Mouse (Mus musculus) heart, embryonic 11.5 days (tissue): ENCODE measurements around the gene Tbl3. TPM values are rescaled to one million over a fixed set of nuclear protein-coding genes. Genes with fewer than 3 reads are reported as not detected.

Source experiments
- ATAC-seq: fragments of 200-750 bp; cut with Nextera tagmentation; replicated peaks from 2 replicates; pipeline ENCODE4 v1.8.0; 2017; ENCODE audit warnings: moderate library complexity; ENCODE audit not compliant: insufficient number of reproducible peaks, low FRiP score, low TSS enrichment
- H3K27ac ChIP-seq: fragments of 300-500 bp; sonication (generic); 2 replicates; pipeline ENCODE4 v1.5.1; 2014; ENCODE audit warnings: mild to moderate bottlenecking, low read depth, low read length
- H3K27me3 ChIP-seq: fragments of 300-500 bp; sonication (generic); 2 replicates; pipeline ENCODE4 v1.6.1; 2014; ENCODE audit warnings: mild to moderate bottlenecking, low read length, mixed read lengths; ENCODE audit not compliant: control insufficient read depth, insufficient read depth
- H3K36me3 ChIP-seq: fragments of 300-500 bp; sonication (generic); 2 replicates; pipeline ENCODE4 v1.6.1; 2014; ENCODE audit warnings: mild to moderate bottlenecking, low read length, moderate library complexity, mixed read lengths; ENCODE audit not compliant: control insufficient read depth, insufficient read depth
- H3K4me1 ChIP-seq: fragments of 300-500 bp; sonication (generic); 2 replicates; pipeline ENCODE4 v1.6.1; 2014; ENCODE audit warnings: low read length; ENCODE audit not compliant: control insufficient read depth, insufficient read depth
- H3K4me2 ChIP-seq: fragments of 300-500 bp; sonication (generic); 2 replicates; pipeline ENCODE4 v1.6.1; 2014; ENCODE audit warnings: mild to moderate bottlenecking, moderate library complexity
- H3K4me3 ChIP-seq: fragments of 300-500 bp; sonication (generic); 2 replicates; pipeline ENCODE4 v1.5.1; 2014; ENCODE audit warnings: low read depth, low read length
- H3K9ac ChIP-seq: fragments of 300-500 bp; sonication (generic); 2 replicates; pipeline ENCODE4 v1.6.1; 2014; ENCODE audit warnings: mild to moderate bottlenecking, low read depth, low read length, moderate library complexity
- H3K9me3 ChIP-seq: fragments of 300-500 bp; sonication (generic); replicated peaks from 2 replicates; pipeline ENCODE4 v1.6.1; 2016; ENCODE audit warnings: low read length; ENCODE audit not compliant: control insufficient read depth
- WGBS: fragments of 180-500 bp; shearing (Covaris S2); extraction: QIAGEN DNeasy Blood & Tissue Kit; methylation state at CpG from one replicate; pipeline ENCODE4 v1.1.7; 2014; ENCODE audit not compliant: insufficient replicate concordance; 5-methylcytosine and 5-hydroxymethylcytosine counted together
- polyA plus RNA-seq: library from polyadenylated mRNA; unstranded; fragments of >200 nt; fragmentation: Nextera tagmentation; extraction: Ambion mirVana; gene quantifications from 2 replicates; pipeline ENCODE4 v1.2.1, GENCODE M21; 2014

Tbl3 gene
- 50.9 and 54.8 TPM in 2 replicates for polyA plus RNA-seq

- Histone ChIP-seq H3K9ac (peak within 1 kb of the TSS; percentile 86), H3K36me3 (peaks cover 17% of the 10 kb centered on the region), H3K9me3 (no peaks in the 10 kb centered on the region), H3K27me3 (no peaks in the 10 kb centered on the region), H3K4me2 (peak within 1 kb of the TSS; percentile 84), H3K27ac (peak within 1 kb of the TSS; percentile 84), H3K4me3 (peak within 1 kb of the TSS; percentile 81), H3K4me1 (peaks cover 9% of the 10 kb centered on the region)
- peak; percentile 81 for ATAC-seq
- 3% methylated on average over 32 of the region's 32 CpGs for WGBS
Measured at GRCm38 (mm10) chr17:24706982-24707800, at the start of gene Tbl3. TSS of gene Tbl3 (minus strand) at chr17:24707660.

- no peak within 1 kb of the TSS for H3K27ac ChIP-seq
- ATAC-seq = peak; percentile 75
- peaks cover 10% of the 10 kb centered on the region; the same call in 1 of the 2 replicates for H3K4me1 ChIP-seq
- WGBS = 1% methylated on average over 59 of the region's 82 CpGs
- peaks cover 62% of the 10 kb centered on the region for H3K27me3 ChIP-seq
- no peaks in the 10 kb centered on the region for H3K36me3 ChIP-seq
- no peaks in the 10 kb centered on the region for H3K9me3 ChIP-seq
- H3K4me2 ChIP-seq = peak within 1 kb of the TSS; percentile 98
- peak within 1 kb of the TSS; percentile 57 for H3K4me3 ChIP-seq
- H3K9ac ChIP-seq = peak within 1 kb of the TSS; percentile 54
Measured at GRCm38 (mm10) chr17:24752415-24753394, 45.2 kb upstream of the Tbl3 start, which contains the start of gene Hs3st6. TSS of gene Hs3st6 (plus strand) at chr17:24752988.

- Histone ChIP-seq H3K4me1 (peaks cover 10% of the 10 kb centered on the region; the same call in 1 of the 2 replicates), H3K27ac (no peak overlapping the region), H3K4me2 (no peak overlapping the region), H3K4me3 (no peak overlapping the region), H3K9me3 (no peaks in the 10 kb centered on the region), H3K27me3 (peaks cover 62% of the 10 kb centered on the region), H3K36me3 (no peaks in the 10 kb centered on the region), H3K9ac (no peak overlapping the region)
- no peak for ATAC-seq
- 18% methylated on average over 4 of the region's 4 CpGs for WGBS
Measured at GRCm38 (mm10) chr17:24751528-24751927, 44.1 kb upstream of the Tbl3 start.

GRCm38 (mm10) chr17:24746986-24747385 is 39.5 kb upstream of the Tbl3 start:
- no peak overlapping the region for H3K4me2 ChIP-seq
- H3K27me3 ChIP-seq = peaks cover 22% of the 10 kb centered on the region
- WGBS = 41% methylated on average over 4 of the region's 4 CpGs
- no peak overlapping the region for H3K9ac ChIP-seq
- H3K4me1 ChIP-seq = no peaks in the 10 kb centered on the region
- no peak for ATAC-seq
- no peaks in the 10 kb centered on the region for H3K36me3 ChIP-seq
- no peaks in the 10 kb centered on the region for H3K9me3 ChIP-seq
- H3K4me3 ChIP-seq = no peak overlapping the region
- H3K27ac ChIP-seq = no peak overlapping the region

- 19% methylated on average over 7 of the region's 7 CpGs for WGBS
- no peak overlapping the region for H3K27ac ChIP-seq
Measured at GRCm38 (mm10) chr17:24745526-24746497, 38.4 kb upstream of the Tbl3 start.

GRCm38 (mm10) chr17:24744381-24744780 is 36.9 kb upstream of the Tbl3 start:
- 67% methylated on average over 3 of the region's 3 CpGs for WGBS
- Histone ChIP-seq H3K4me2 (no peak overlapping the region), H3K9ac (no peak overlapping the region), H3K4me3 (no peak overlapping the region), H3K9me3 (no peaks in the 10 kb centered on the region), H3K36me3 (no peaks in the 10 kb centered on the region), H3K27ac (no peak overlapping the region), H3K27me3 (peaks cover 2% of the 10 kb centered on the region; the same call in 1 of the 2 replicates), H3K4me1 (no peaks in the 10 kb centered on the region)
- no peak for ATAC-seq

More at GRCm38 (mm10) chr17:24745526-24746497, 38.4 kb upstream of the Tbl3 start:
- Histone ChIP-seq H3K4me3 (no peak overlapping the region), H3K4me2 (no peak overlapping the region), H3K4me1 (no peaks in the 10 kb centered on the region), H3K9ac (no peak overlapping the region), H3K27me3 (peaks cover 12% of the 10 kb centered on the region), H3K9me3 (no peaks in the 10 kb centered on the region), H3K36me3 (no peaks in the 10 kb centered on the region)
- 0 out of 2 replicates have a peak, but pooled peaks have one; percentile 46 for ATAC-seq

- Histone ChIP-seq H3K27me3 (peaks cover 2% of the 10 kb centered on the region; the same call in 1 of the 2 replicates), H3K4me1 (no peaks in the 10 kb centered on the region), H3K4me3 (no peak overlapping the region), H3K9me3 (no peaks in the 10 kb centered on the region), H3K4me2 (no peak overlapping the region), H3K9ac (no peak overlapping the region), H3K36me3 (no peaks in the 10 kb centered on the region), H3K27ac (no peak overlapping the region)
- no peak for ATAC-seq
- WGBS = 70% methylated on average over 5 of the region's 5 CpGs
Measured at GRCm38 (mm10) chr17:24743896-24744295, 36.4 kb upstream of the Tbl3 start.
